In genomic region chr3:135485128-135485899, GRCm38 (mm10) we compare ENCODE assay signal across 8 mouse cellular contexts. TPM values are rescaled to one million over a fixed set of nuclear protein-coding genes. Genes with fewer than 3 reads are reported as not detected.
DNase-seq lines count a peak whose midpoint lies in the region; ATAC-seq and TF ChIP-seq lines count a peak whose summit lies in the region.

Gene Manba (plus strand): TSS chr3:135485611.

- H3K9ac ChIP-seq in hindbrain, postnatal 0 days (replicated peaks; ENCODE audit: low read length) = peak within 1 kb of the TSS; percentile 61

- TF ChIP-seq CTCF in gastrocnemius, adult 2 months (IDR thresholded peaks at IDR 0.05) = no peak
- TF ChIP-seq CTCF in hindbrain, postnatal 0 days (IDR thresholded peaks at IDR 0.05; ENCODE audit: low read depth) = peak; percentile 31; the same call in 1 of the 2 replicates

- H3K9me3 ChIP-seq in hindbrain, postnatal 0 days (ENCODE audit: low read length) = no peaks in the 10 kb centered on the region

- DNase-seq in R1 (ENCODE audit: low read depth, low spot score) = peak; percentile 82
- peak; percentile 83 to 84 for DNase-seq in cerebellum, postnatal 36 days
- peak; percentile 92 for DNase-seq in gastrocnemius, adult 2 months
- DNase-seq in hindbrain, postnatal 0 days (ENCODE audit: low spot score) = peak; percentile 74
- peak; percentile 46 to 87 for DNase-seq in left cerebral cortex, postnatal 10 days (ENCODE audit: extremely low spot score in 1 of 2, low spot score in 2 of 2)
- peak; percentile 68 to 76 for DNase-seq in right cerebral cortex, postnatal 10 days (ENCODE audit: low spot score in 2 of 2)
- DNase-seq in urinary bladder, postnatal 14 days (ENCODE audit: low spot score) = peak; percentile 83

- peak within 1 kb of the TSS; percentile 90 for H3K4me3 ChIP-seq in gastrocnemius, adult 2 months
- H3K4me3 ChIP-seq in hindbrain, postnatal 0 days (ENCODE audit: low read length) = peak within 1 kb of the TSS; percentile 55

- no peaks in the 10 kb centered on the region for H3K36me3 ChIP-seq in hindbrain, postnatal 0 days (ENCODE audit: insufficient read depth, low read length)

- no peaks in the 10 kb centered on the region for H3K27me3 ChIP-seq in hindbrain, postnatal 0 days (ENCODE audit: insufficient read depth, low read length)

- H3K4me1 ChIP-seq in hindbrain, postnatal 0 days (ENCODE audit: insufficient read depth, low read length) = no peaks in the 10 kb centered on the region

- peak within 1 kb of the TSS; percentile 90 for H3K27ac ChIP-seq in gastrocnemius, adult 2 months
- peak within 1 kb of the TSS; percentile 16; the same call in 1 of the 2 replicates for H3K27ac ChIP-seq in hindbrain, postnatal 0 days

- peak; percentile 93 for ATAC-seq in hindbrain, postnatal 0 days
- peak; percentile 94 for ATAC-seq in megakaryocyte progenitor cell, adult 5-6 weeks (replicated peaks; ENCODE audit: poor library complexity)

- intact Hi-C loops in gastrocnemius, adult 2 months (cut with DNase I) = no loop called here
- intact Hi-C loops in left cerebral cortex, postnatal 10 days (cut with DNase I) = no loop called here

- WGBS in hindbrain, postnatal 0 days = 1% methylated on average over 48 of the region's 48 CpGs

- peak within 1 kb of the TSS; percentile 97 for H3K4me2 ChIP-seq in hindbrain, postnatal 0 days (ENCODE audit: low read depth, low read length)

RNA-seq across cellular contexts. Expression of gene Manba, which starts in this region (rescaled TPM):
- total RNA-seq in gastrocnemius, adult 2 months (2021) = 1 to 10 TPM; 2.3 to 5.6 TPM
- 10.2 and 10.7 TPM in 2 replicates for total RNA-seq in hindbrain, postnatal 0 days (2014; rRNA removed)
- 7.0 and 7.7 TPM in 2 replicates for polyA plus RNA-seq in hindbrain, postnatal 0 days (2015; fragmentation: Nextera tagmentation; extraction: Ambion mirVana)
- 1 to 10 TPM; 6.8 to 7.4 TPM for total RNA-seq in left cerebral cortex, postnatal 10 days (2021)
- 29.1 and 30.4 TPM in 2 replicates for total RNA-seq in megakaryocyte progenitor cell, adult 5-6 weeks (2015)
- 30.4 and 33.8 TPM in 2 replicates for total RNA-seq in megakaryocyte progenitor cell, adult 5-6 weeks (2017)

Comparison
In these comparisons a context has a peak if more than half of its experiments do, and no peak if none do; other contexts are left out.
1. Peak in every context shown above with its lines: DNase-seq, ATAC-seq, H3K4me3 ChIP-seq and H3K27ac ChIP-seq.